ENCODE assay signal across 9 mouse cellular contexts in genomic region chr2:14641040-14641439, GRCm38 (mm10). TPM values are rescaled to one million over a fixed set of nuclear protein-coding genes. Genes with fewer than 3 reads are reported as not detected.
DNase-seq lines count a peak whose midpoint lies in the region; ATAC-seq and TF ChIP-seq lines count a peak whose summit lies in the region.
"Had no signal": no experiment of that assay in that cellular context is flagged by ENCODE, and none has a peak within 500 bp of the region (broad histone marks: within the 10 kb centered on the region; RNA-seq: fewer than 3 reads in every experiment).

No protein-coding gene starts in this region.

- WGBS in thymus, adult 2 months = 87% methylated on average over 2 of the region's 2 CpGs

- no peak overlapping the region for H3K27ac ChIP-seq in thymus, adult 2 months (ENCODE audit: control insufficient read depth, insufficient read depth, low read length)

- peak; percentile 84 for DNase-seq in heart, adult 11 months
- no peak for DNase-seq in heart, postnatal 25 days (ENCODE audit: low spot score)
- no peak for DNase-seq in Patski (ENCODE audit: low read depth, low spot score)
- peak; percentile 18 to 49 for DNase-seq in frontal cortex, postnatal 36 days (ENCODE audit: low spot score in 2 of 2)
- peak; percentile 8 for DNase-seq in left cerebral cortex, postnatal 4 days
- DNase-seq in spleen, postnatal 36 days (ENCODE audit: low spot score in 2 of 2) = no peak
- no peak for DNase-seq in thymus, adult 2 months

- no peaks in the 10 kb centered on the region for H3K4me1 ChIP-seq in thymus, adult 2 months (replicated peaks; ENCODE audit: control insufficient read depth, insufficient read depth, low read length)

- H3K36me3 ChIP-seq in thymus, adult 2 months (ENCODE audit: control insufficient read depth, insufficient read depth, low read length) = no peaks in the 10 kb centered on the region
- H3K36me3 ChIP-seq: G1E had no signal

- in situ Hi-C loops in Patski (cut with MboI; ENCODE audit: low pct_unique_long_range_greater_than_20kb) = no loop called here

- no peak for TF ChIP-seq CTCF in Patski (IDR thresholded peaks at IDR 0.05)
- TF ChIP-seq CTCF in thymus, adult 2 months (IDR thresholded peaks at IDR 0.05; ENCODE audit: borderline replicate concordance, control insufficient read depth, extremely low read depth, insufficient read depth, low read length, poor library complexity) = no peak

- no peak overlapping the region for H3K4me3 ChIP-seq in thymus, adult 2 months (ENCODE audit: control insufficient read depth, insufficient read depth, low read length)

- intact Hi-C loops in heart, postnatal 25 days (cut with DNase I) = loop anchor here (2.0 kb wide), 1 partner anchor 32 kb away; no protein-coding TSS in a partner anchor
- intact Hi-C loops in left cerebral cortex, postnatal 4 days (cut with DNase I) = no loop called here

- ATAC-seq in Patski = peak; percentile 39
- no peak for ATAC-seq in activated CD4-positive, CD25-positive, alpha-beta regulatory T cell, adult 4 months

- CTCF ChIA-PET in Patski (lab: Charles Lee) = interaction anchor here (0.8 kb wide), 1 partner anchor 14 kb away, joined by 3 read pairs; no protein-coding TSS in a partner anchor

- TF ChIP-seq POLR2A in thymus, adult 2 months (IDR thresholded peaks at IDR 0.05; ENCODE audit: control insufficient read depth, extremely low read depth, insufficient read depth, low read length, poor library complexity) = no peak

- POLR2A ChIA-PET in Patski (lab: Charles Lee) = interaction anchor here (0.7 kb wide), 1 partner anchor 12 kb away, joined by 3 read pairs; no protein-coding TSS in a partner anchor

- no peaks in the 10 kb centered on the region for H3K27me3 ChIP-seq in Patski
- H3K27me3 ChIP-seq in thymus, adult 2 months (ENCODE audit: control insufficient read depth, insufficient read depth, low read length) = no peaks in the 10 kb centered on the region

RNA-seq across cellular contexts. Expression of gene Cacnb2, which starts 38.2 kb away (rescaled TPM):
- total RNA-seq in heart, postnatal 25 days (2021) = 10 to 100 TPM; 55.1 to 80.7 TPM
- polyA plus RNA-seq in Patski (2021) = 0.91 TPM
- 10 to 100 TPM; 16.5 to 25.0 TPM for total RNA-seq in left cerebral cortex, postnatal 4 days (2021)
- under 1 TPM in 1 of 2 experiments, not detected in 1; 0.15 TPM for polyA plus RNA-seq in activated CD4-positive, CD25-positive, alpha-beta regulatory T cell, adult 4 months (2017; shearing (Covaris generic))
- 0.41 and 1.6 TPM in 2 replicates for polyA plus RNA-seq in thymus, adult 2 months (2012; rRNA removed)
- polyA plus RNA-seq: G1E had no signal

Comparison
In these comparisons a context has a peak if more than half of its experiments do, and no peak if none do; other contexts are left out.
1. DNase-seq: peak in heart, adult 11 months (single experiment), frontal cortex, postnatal 36 days (2 of 2) and left cerebral cortex, postnatal 4 days (single experiment); none in heart, postnatal 25 days (single experiment), Patski (single experiment), spleen, postnatal 36 days (0 of 2) and thymus, adult 2 months (single experiment).